Mouse (Mus musculus) ES-Bruce4 (cell line): Measurements from ENCODE around the gene Pcnx4. TPM values are rescaled to one million over a fixed set of nuclear protein-coding genes. Genes with fewer than 3 reads are reported as not detected.

Experiments used
- H3K27ac ChIP-seq: 2 replicates; pipeline ENCODE4 v1.5.1; 2012; ENCODE audit warnings: low read length, inconsistent platforms; ENCODE audit not compliant: insufficient read depth
- H3K27me3 ChIP-seq: 2 replicates; pipeline ENCODE4 v1.6.1; 2012; ENCODE audit warnings: mild to moderate bottlenecking, low read length, inconsistent platforms; ENCODE audit not compliant: control insufficient read depth, poor library complexity, insufficient read depth, severe bottlenecking
- H3K36me3 ChIP-seq: 2 replicates; pipeline ENCODE4 v1.6.1; 2012; ENCODE audit warnings: inconsistent platforms, mild to moderate bottlenecking, low read length, moderate library complexity; ENCODE audit not compliant: control insufficient read depth, poor library complexity, insufficient read depth, severe bottlenecking
- H3K4me1 ChIP-seq: one replicate; pipeline ENCODE4 v1.8.1; 2011; ENCODE audit warnings: low read length; ENCODE audit not compliant: control insufficient read depth, insufficient read depth
- H3K4me3 ChIP-seq: 2 replicates; pipeline ENCODE4 v1.5.1; 2011; ENCODE audit warnings: low read depth, mild to moderate bottlenecking, low read length
- H3K9ac ChIP-seq: 2 replicates; pipeline ENCODE4 v1.6.1; 2012; ENCODE audit warnings: low read depth, mild to moderate bottlenecking, inconsistent platforms; ENCODE audit not compliant: poor library complexity, severe bottlenecking
- H3K9me3 ChIP-seq: replicated peaks from 2 replicates; pipeline ENCODE4 v1.6.1; 2012; ENCODE audit warnings: mild to moderate bottlenecking, low read length, inconsistent platforms; ENCODE audit not compliant: control insufficient read depth, poor library complexity, insufficient read depth, severe bottlenecking
- CTCF ChIP-seq: IDR thresholded peaks from one replicate; pipeline ENCODE4 v1.8.1; 2011; ENCODE audit warnings: low read depth, low read length
- EP300 ChIP-seq: IDR thresholded peaks from 2 replicates; pipeline ENCODE4 v1.6.1; 2011; ENCODE audit warnings: low read depth, low read length; ENCODE audit not compliant: insufficient read depth
- POLR2A ChIP-seq: IDR thresholded peaks from one replicate; pipeline ENCODE4 v1.8.1; 2011; ENCODE audit warnings: low read length; ENCODE audit not compliant: insufficient read depth
- polyA plus RNA-seq: library from polyadenylated mRNA; stranded (reverse); fragments of >200 nt; gene quantifications from 2 replicates; pipeline ENCODE4 v1.2.4, GENCODE M21; 2011; ENCODE audit warnings: low read depth; ENCODE audit not compliant: missing spikeins, insufficient read depth, insufficient read length

Pcnx4 gene
- polyA plus RNA-seq, 1 experiment = 13.0 TPM

- H3K36me3 ChIP-seq = no peaks in the 10 kb centered on the region
- H3K4me1 ChIP-seq = no peaks in the 10 kb centered on the region
- H3K9me3 ChIP-seq = no peaks in the 10 kb centered on the region
- no peak overlapping the region for H3K4me3 ChIP-seq
- H3K27me3 ChIP-seq = no peaks in the 10 kb centered on the region
- no peak overlapping the region for H3K27ac ChIP-seq
- no peak overlapping the region for H3K9ac ChIP-seq
- TF ChIP-seq EP300 (no peak), CTCF (no peak), POLR2A (no peak)
Measured at GRCm38 (mm10) chr12:72620856-72621255, 84.7 kb downstream of the Pcnx4 start.

DNA sequence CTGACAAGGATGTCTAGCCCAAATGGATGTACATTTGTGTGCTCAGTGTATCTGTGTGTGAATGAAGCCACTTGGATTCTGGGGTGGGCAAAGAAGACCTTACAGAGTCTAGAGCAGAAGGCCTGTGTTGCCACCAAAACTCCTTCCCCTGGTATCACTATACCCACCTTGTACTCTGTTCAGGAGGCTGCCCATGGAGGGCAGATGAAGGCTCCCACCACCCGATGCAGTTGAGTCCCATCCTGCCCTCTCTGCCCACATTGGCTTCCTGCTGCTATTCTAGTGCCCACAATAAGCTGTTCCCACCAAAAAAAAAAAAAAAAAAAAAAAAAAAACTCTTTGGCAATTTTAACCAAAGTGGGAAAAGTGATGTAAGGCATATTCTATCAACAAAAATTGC, 85.3 kb downstream of the Pcnx4 start:
- no peaks in the 10 kb centered on the region for H3K4me1 ChIP-seq

GRCm38 (mm10) chr12:72622853-72623496, 86.8 kb downstream of the Pcnx4 start:
- Histone ChIP-seq H3K4me3 (no peak overlapping the region), H3K9me3 (no peaks in the 10 kb centered on the region), H3K36me3 (no peaks in the 10 kb centered on the region), H3K4me1 (no peaks in the 10 kb centered on the region), H3K9ac (no peak overlapping the region), H3K27ac (no peak overlapping the region), H3K27me3 (no peaks in the 10 kb centered on the region)
- TF ChIP-seq CTCF (no peak), EP300 (no peak), POLR2A (no peak)

More for the DNA sequence above, 85.3 kb downstream of the Pcnx4 start:
- Histone ChIP-seq H3K9me3 (no peaks in the 10 kb centered on the region), H3K27me3 (no peaks in the 10 kb centered on the region), H3K36me3 (no peaks in the 10 kb centered on the region), H3K9ac (no peak overlapping the region), H3K4me3 (no peak overlapping the region), H3K27ac (no peak overlapping the region)
- TF ChIP-seq POLR2A = no peak
- TF ChIP-seq CTCF = no peak
- TF ChIP-seq EP300 = no peak

DNA sequence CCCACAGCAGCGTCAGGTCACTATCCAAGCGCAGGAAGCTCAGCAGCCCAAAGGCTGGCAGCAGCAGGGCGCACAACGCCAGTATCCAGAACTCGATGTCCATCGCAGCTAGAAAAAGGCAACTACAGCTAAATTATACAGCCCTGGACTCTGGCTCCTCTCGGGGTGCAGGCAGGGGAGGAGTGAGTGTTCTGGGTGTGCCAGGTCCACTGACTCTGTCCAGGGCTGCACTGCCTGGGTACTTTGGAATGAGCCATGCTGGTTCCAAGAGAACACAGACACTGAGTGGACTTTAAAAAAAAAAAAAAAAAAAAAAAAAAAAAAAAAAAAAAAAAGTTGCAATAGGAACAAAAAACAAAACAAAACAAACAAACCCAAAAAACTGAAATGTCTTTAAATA, 92.6 kb downstream of the Pcnx4 start:
- H3K27ac ChIP-seq = no peak overlapping the region
- H3K9me3 ChIP-seq = no peaks in the 10 kb centered on the region
- TF ChIP-seq POLR2A (no peak), EP300 (no peak), CTCF (no peak)
- no peak overlapping the region for H3K9ac ChIP-seq
- H3K4me3 ChIP-seq = no peak overlapping the region
- H3K4me1 ChIP-seq = no peaks in the 10 kb centered on the region
- no peaks in the 10 kb centered on the region for H3K36me3 ChIP-seq
- H3K27me3 ChIP-seq = no peaks in the 10 kb centered on the region

Other genes with a start within 250 kb of the Pcnx4 start
- gene Rtn1, start 127.3 kb upstream of the Pcnx4 start, polyA plus RNA-seq = 6.3 and 6.6 TPM in 2 replicates
- 3.6 and 4.6 TPM in 2 replicates for gene Lrrc9, start 94.5 kb upstream of the Pcnx4 start, polyA plus RNA-seq
- gene Gm4756, start 113.3 kb downstream of the Pcnx4 start, polyA plus RNA-seq = 5.1 and 10.6 TPM in 2 replicates
- 38.0 and 42.7 TPM in 2 replicates for gene Dhrs7, start 128.5 kb downstream of the Pcnx4 start, polyA plus RNA-seq
- gene Ppm1a, start 221.1 kb downstream of the Pcnx4 start, polyA plus RNA-seq = 183 and 202 TPM in 2 replicates